Mouse (Mus musculus) olfactory bulb, adult 2 months (tissue): Measurements from ENCODE around the gene St5.

Experiments used
- CTCF ChIP-seq: fragments of 200-500 bp; IDR thresholded peaks from 2 replicates; pipeline ENCODE4 v1.5.1; 2012; ENCODE audit warnings: low read depth, mild to moderate bottlenecking, low read length, moderate library complexity; ENCODE audit not compliant: insufficient read depth
- POLR2A ChIP-seq: fragments of 200-500 bp; IDR thresholded peaks from 2 replicates; pipeline ENCODE4 v1.6.1; 2012; ENCODE audit warnings: mild to moderate bottlenecking, low read depth, low read length, moderate library complexity; ENCODE audit not compliant: insufficient read depth

GRCm38 (mm10) chr7:109741703-109742102, 38.3 kb upstream of the St5 start:
- no peak for TF ChIP-seq CTCF
- no peak for TF ChIP-seq POLR2A
